Mouse (Mus musculus): ENCODE data around the gene Zdhhc22. TPM values are rescaled to one million over a fixed set of nuclear protein-coding genes. Genes with fewer than 3 reads are reported as not detected.

Zdhhc22 gene
- polyA plus RNA-seq, 1 experiment: not detected

- WGBS: 84% methylated on average over 10 of the region's 10 CpGs
- TF ChIP-seq CTCF (IDR thresholded peaks at IDR 0.05; ENCODE audit: control insufficient read depth, insufficient read depth, low read length) (no peak), POLR2A (IDR thresholded peaks at IDR 0.05; ENCODE audit: borderline replicate concordance, control insufficient read depth, low read depth, low read length) (no peak)
These were observed 37.8 kb downstream of the Zdhhc22 start for GRCm38 (mm10) chr12:86952331-86952850.

GRCm38 (mm10) chr12:86950961-86951360 is 39.3 kb downstream of the Zdhhc22 start:
- no peak for TF ChIP-seq POLR2A (IDR thresholded peaks at IDR 0.05; ENCODE audit: borderline replicate concordance, control insufficient read depth, low read depth, low read length)
- TF ChIP-seq CTCF (IDR thresholded peaks at IDR 0.05; ENCODE audit: control insufficient read depth, insufficient read depth, low read length): no peak
- H3K27ac ChIP-seq (ENCODE audit: control insufficient read depth, insufficient read depth, low read depth, low read length, poor library complexity): no peak overlapping the region
- H3K4me1 ChIP-seq (ENCODE audit: control insufficient read depth, insufficient read depth, low read length): peaks cover 6% of the 10 kb centered on the region
- 88% methylated on average over 3 of the region's 3 CpGs for WGBS
- H3K4me3 ChIP-seq (replicated peaks; ENCODE audit: control insufficient read depth, low read depth, low read length): no peak overlapping the region

More at GRCm38 (mm10) chr12:86952331-86952850, 37.8 kb downstream of the Zdhhc22 start:
- Histone ChIP-seq H3K4me1 (ENCODE audit: control insufficient read depth, insufficient read depth, low read length) (peaks cover 6% of the 10 kb centered on the region), H3K27ac (ENCODE audit: control insufficient read depth, insufficient read depth, low read depth, low read length, poor library complexity) (no peak overlapping the region), H3K4me3 (replicated peaks; ENCODE audit: control insufficient read depth, low read depth, low read length) (no peak overlapping the region)

GRCm38 (mm10) chr12:86950161-86950960 is 39.9 kb downstream of the Zdhhc22 start:
- H3K4me1 ChIP-seq (ENCODE audit: control insufficient read depth, insufficient read depth, low read length): peaks cover 6% of the 10 kb centered on the region
- TF ChIP-seq CTCF (IDR thresholded peaks at IDR 0.05; ENCODE audit: control insufficient read depth, insufficient read depth, low read length) (no peak), POLR2A (IDR thresholded peaks at IDR 0.05; ENCODE audit: borderline replicate concordance, control insufficient read depth, low read depth, low read length) (no peak)
- WGBS: 17% methylated on average over 16 of the region's 16 CpGs
- H3K4me3 ChIP-seq (replicated peaks; ENCODE audit: control insufficient read depth, low read depth, low read length): peak overlapping the region; percentile 27
- H3K27ac ChIP-seq (ENCODE audit: control insufficient read depth, insufficient read depth, low read depth, low read length, poor library complexity): no peak overlapping the region

- Histone ChIP-seq H3K4me3 (replicated peaks; ENCODE audit: control insufficient read depth, low read depth, low read length) (no peak overlapping the region), H3K27ac (ENCODE audit: control insufficient read depth, insufficient read depth, low read depth, low read length, poor library complexity) (peak overlapping the region; percentile 6; the same call in 1 of the 2 replicates)
- WGBS: 13% methylated on average over 9 of the region's 9 CpGs
These were observed 40.7 kb downstream of the Zdhhc22 start for GRCm38 (mm10) chr12:86949501-86949900.

GRCm38 (mm10) chr12:86948627-86949026 is 41.6 kb downstream of the Zdhhc22 start:
- 41% methylated on average over 6 of the region's 6 CpGs for WGBS
- TF ChIP-seq CTCF (IDR thresholded peaks at IDR 0.05; ENCODE audit: control insufficient read depth, insufficient read depth, low read length) (no peak), POLR2A (IDR thresholded peaks at IDR 0.05; ENCODE audit: borderline replicate concordance, control insufficient read depth, low read depth, low read length) (no peak)
- H3K4me1 ChIP-seq (ENCODE audit: control insufficient read depth, insufficient read depth, low read length): peaks cover 6% of the 10 kb centered on the region
- H3K4me3 ChIP-seq (replicated peaks; ENCODE audit: control insufficient read depth, low read depth, low read length): no peak overlapping the region
- H3K27ac ChIP-seq (ENCODE audit: control insufficient read depth, insufficient read depth, low read depth, low read length, poor library complexity): no peak overlapping the region

More at GRCm38 (mm10) chr12:86949501-86949900, 40.7 kb downstream of the Zdhhc22 start:
- peaks cover 6% of the 10 kb centered on the region for H3K4me1 ChIP-seq (ENCODE audit: control insufficient read depth, insufficient read depth, low read length)
- no peak for TF ChIP-seq CTCF (IDR thresholded peaks at IDR 0.05; ENCODE audit: control insufficient read depth, insufficient read depth, low read length)

GRCm38 (mm10) chr12:86947681-86948401 is 42.4 kb downstream of the Zdhhc22 start:
- WGBS: 10% methylated on average over 26 of the region's 26 CpGs
- H3K4me1 ChIP-seq (ENCODE audit: control insufficient read depth, insufficient read depth, low read length): peaks cover 6% of the 10 kb centered on the region
- peak overlapping the region; percentile 95 for H3K27ac ChIP-seq (ENCODE audit: control insufficient read depth, insufficient read depth, low read depth, low read length, poor library complexity)
- peak overlapping the region; percentile 72 for H3K4me3 ChIP-seq (replicated peaks; ENCODE audit: control insufficient read depth, low read depth, low read length)
- TF ChIP-seq POLR2A (IDR thresholded peaks at IDR 0.05; ENCODE audit: borderline replicate concordance, control insufficient read depth, low read depth, low read length) (no peak), CTCF (IDR thresholded peaks at IDR 0.05; ENCODE audit: control insufficient read depth, insufficient read depth, low read length) (no peak)

GRCm38 (mm10) chr12:86946862-86947574 is 43.2 kb downstream of the Zdhhc22 start, which contains the start of gene Cipc:
Gene Cipc, plus strand, starts transcription at chr12:86947043.
- TF ChIP-seq CTCF (IDR thresholded peaks at IDR 0.05; ENCODE audit: control insufficient read depth, insufficient read depth, low read length): no peak
- TF ChIP-seq POLR2A (IDR thresholded peaks at IDR 0.05; ENCODE audit: borderline replicate concordance, control insufficient read depth, low read depth, low read length): peak; percentile 68; the same call in 1 of the 2 replicates
- H3K27ac ChIP-seq (ENCODE audit: control insufficient read depth, insufficient read depth, low read depth, low read length, poor library complexity): peak within 1 kb of the TSS; percentile 95
- peak within 1 kb of the TSS; percentile 72 for H3K4me3 ChIP-seq (replicated peaks; ENCODE audit: control insufficient read depth, low read depth, low read length)
- peaks cover 6% of the 10 kb centered on the region for H3K4me1 ChIP-seq (ENCODE audit: control insufficient read depth, insufficient read depth, low read length)
- under 1% methylated on average over 64 of the region's 64 CpGs for WGBS

Data from bone marrow, adult 2 months (tissue).